Mouse (Mus musculus) common myeloid progenitor, adult 5-6 weeks (primary cell): ENCODE measurements around the gene Ypel4. TPM values are rescaled to one million over a fixed set of nuclear protein-coding genes. Genes with fewer than 3 reads are reported as not detected.
A peak's percentile ranks its signal among the peaks of the same experiment; 100 is the strongest.

ENCODE experiments used
- ATAC-seq: replicated peaks from 2 replicates; pipeline ENCODE4 v1.8.0; 2016; ENCODE audit warnings: low read depth, mild to moderate bottlenecking, moderate TSS enrichment, inconsistent platforms; ENCODE audit not compliant: poor library complexity, severe bottlenecking
- total RNA-seq: library from RNA; stranded (forward); fragments of 200-1000, 187-1606 nt; gene quantifications from 2 replicates; pipeline ENCODE4 v1.2.3, GENCODE M21; 2017

The Ypel4 gene
- total RNA-seq, 1 experiment from 2014 or later: 0.27 TPM

DNA sequence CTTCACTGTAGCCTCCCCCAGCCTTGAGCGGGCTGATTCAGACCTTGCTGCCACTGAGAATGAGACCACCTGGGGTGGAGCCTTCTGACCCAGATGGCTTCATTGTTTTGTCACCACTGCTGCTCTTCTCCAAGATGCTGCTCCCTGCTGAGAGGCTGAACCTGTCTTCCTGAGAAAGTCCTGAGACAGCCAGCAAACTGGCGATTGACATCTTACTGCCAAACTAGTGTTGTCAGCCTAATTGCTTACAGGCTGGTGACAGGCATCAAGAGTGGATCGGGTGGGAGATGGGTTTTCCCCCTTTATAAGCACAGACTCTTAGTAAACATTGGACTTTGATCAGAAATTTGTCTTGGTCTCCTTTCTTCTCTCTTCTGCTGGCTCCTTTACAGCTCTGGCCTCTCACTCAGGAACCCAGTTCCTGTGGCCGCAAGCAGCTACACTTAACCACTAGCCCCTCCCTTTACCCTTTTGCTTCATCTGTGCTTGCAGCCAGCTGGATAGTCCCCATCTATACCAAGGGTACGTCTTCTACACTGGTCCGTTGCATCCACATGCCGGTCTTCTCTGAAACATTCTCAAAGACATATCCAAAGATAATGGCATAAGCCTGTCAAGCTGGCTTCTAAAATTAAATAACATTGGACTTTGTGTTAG, 23.3 kb downstream of the Ypel4 start:
- peak; percentile 74 for ATAC-seq

- peak; percentile 93 for ATAC-seq
These were observed 24.8 kb downstream of the Ypel4 start for GRCm38 (mm10) chr2:84758542-84759127.

GRCm38 (mm10) chr2:84760777-84761176, 26.9 kb downstream of the Ypel4 start:
- ATAC-seq: no peak

DNA sequence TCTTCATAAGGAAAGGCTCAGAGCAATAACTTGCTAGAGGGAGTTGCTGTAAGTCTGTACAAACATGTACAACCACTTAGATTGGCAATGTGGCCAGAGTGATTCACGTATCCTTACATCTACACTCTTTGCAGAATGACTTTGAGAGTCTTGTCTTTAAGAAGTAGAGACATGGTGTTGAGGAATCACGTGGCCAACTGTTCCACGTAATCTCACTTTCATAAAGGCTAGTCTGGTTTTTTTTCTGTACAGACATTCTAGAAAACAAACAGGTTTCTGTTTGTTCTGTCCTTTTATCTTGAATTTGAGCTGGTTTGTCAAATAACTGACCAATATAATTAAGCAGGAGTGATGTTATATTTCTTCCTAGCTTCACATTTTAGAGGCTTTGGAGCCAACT, 27.5 kb downstream of the Ypel4 start:
- no peak for ATAC-seq

- ATAC-seq: no peak
These were observed 28.0 kb downstream of the Ypel4 start for GRCm38 (mm10) chr2:84761840-84762239.

DNA sequence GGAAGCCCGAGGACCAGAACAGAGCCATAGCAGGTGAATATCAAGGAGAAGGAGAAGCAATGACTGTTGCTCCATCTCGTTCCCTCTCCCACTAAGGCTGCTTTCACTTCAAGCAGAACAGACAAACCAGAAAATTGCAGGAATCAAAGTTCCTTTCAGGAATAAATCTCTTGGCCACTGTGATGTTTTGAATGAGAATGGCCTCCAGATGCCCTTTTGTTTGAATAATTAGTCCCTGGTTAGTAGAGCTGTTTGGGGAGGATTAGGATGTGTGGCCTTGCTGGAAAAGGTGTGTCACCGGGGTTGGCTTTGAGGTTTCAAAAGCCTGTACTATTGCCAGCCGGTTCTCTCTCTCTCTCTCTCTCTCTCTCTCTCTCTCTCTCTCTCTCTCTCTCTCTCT, 28.4 kb downstream of the Ypel4 start:
- no peak for ATAC-seq

DNA sequence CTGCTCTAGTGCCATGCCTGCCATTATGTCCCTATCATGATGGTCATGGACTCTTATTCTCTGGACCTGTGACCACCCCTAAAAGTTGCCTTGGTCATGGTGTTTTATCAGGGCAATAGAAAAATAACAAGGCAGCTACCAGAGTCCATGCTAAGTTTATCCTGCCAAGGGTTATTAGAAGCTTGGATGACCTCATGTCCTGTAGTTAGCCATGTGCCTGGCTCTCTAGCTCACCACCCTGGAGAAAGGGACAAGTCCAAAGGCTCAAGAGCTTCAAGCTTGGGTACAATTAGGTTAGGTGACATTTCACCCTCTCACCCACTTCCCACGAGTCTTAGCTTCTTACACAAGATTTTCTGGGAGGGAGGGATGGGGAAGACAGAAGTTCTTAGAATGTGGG, 29.0 kb downstream of the Ypel4 start:
- ATAC-seq: no peak

DNA sequence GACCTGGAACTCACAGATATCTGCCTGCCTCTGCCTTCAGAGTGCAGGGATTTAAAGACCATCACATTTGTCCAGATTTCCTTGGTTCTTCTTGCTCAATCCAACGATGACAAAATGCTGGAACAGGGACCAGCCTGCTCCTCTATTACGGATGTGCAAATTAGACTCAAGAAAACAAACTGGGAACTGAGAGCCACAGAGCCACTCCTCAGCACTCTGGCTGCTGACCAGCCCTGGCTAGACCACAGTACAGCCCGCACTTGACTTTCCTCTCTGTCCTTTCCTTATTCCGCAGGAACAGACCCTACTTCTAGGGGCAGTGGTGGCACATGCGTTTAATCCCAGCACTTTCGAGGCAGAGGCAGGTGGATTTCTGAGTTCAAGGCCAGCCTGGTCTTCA, 36.6 kb downstream of the Ypel4 start:
- no peak for ATAC-seq

GRCm38 (mm10) chr2:84772454-84772853, 38.6 kb downstream of the Ypel4 start:
- ATAC-seq: no peak

DNA sequence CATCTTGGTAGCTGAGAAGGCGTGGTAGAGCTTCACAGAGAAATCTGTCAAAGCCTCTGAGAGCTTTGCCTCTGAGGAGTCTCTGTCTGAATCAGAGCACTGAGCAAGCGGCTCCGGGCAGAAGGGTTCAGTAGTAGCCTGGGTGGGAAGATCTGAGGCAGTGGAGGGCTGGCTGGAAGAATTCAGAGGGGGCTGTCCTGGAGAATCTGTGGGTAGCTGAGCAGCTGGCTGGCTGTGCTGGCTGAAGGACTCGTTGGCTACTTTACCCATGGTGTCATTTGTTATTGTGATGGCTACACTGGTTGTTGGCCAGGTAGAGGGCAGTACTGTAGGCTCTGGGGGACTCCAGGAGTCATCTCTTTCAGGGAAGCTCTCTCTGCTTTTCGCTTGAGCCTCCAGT, 39.3 kb downstream of the Ypel4 start:
- no peak for ATAC-seq

DNA sequence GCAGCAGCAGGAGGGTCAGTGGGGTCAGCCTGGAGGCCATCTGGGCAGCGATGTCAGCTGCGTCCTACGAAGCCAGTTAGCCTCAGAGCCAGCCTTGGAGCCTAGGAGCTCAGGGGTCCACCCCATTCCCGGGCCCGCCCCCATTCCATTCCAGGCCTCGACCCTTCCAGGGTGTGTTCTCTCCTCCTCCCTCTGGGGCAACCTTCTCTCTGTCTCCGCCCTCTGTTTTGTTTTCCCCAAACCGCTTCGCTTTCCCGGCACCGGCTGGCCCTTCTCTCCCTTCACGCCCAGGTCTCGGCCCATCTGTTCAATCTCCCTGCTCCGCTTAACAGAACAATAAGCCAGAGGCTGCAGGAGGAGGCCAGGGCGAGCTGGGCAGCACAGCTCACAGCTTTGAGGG, 40.9 kb downstream of the Ypel4 start:
- ATAC-seq: no peak

DNA sequence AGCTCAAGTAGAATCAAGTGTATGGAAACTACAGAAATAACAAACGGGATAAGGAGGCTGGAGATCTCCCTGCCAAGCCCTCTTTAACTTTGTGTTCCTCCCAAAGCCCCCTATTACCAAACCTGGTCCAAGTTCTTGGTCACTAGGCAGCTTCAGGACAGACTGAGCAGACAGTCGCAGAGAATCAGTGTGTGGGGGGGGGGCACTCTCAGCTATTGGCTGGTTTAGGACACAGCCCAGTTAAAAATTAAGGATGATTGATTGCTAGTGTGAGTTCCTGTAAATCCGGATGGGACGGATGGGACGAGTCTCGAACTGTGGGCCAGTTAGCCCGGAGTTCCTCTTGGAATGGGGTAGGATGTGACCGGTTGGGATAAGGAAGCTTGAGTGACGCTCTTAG, 41.4 kb downstream of the Ypel4 start, which contains the start of gene Serping1:
Serping1 (minus strand) TSS at position 204 of the 400 bp plus-strand sequence.
- ATAC-seq: no peak

GRCm38 (mm10) chr2:84775665-84776064, 41.8 kb downstream of the Ypel4 start:
- ATAC-seq: no peak

- ATAC-seq: no peak
These were observed 43.8 kb downstream of the Ypel4 start for GRCm38 (mm10) chr2:84777706-84778105.

DNA sequence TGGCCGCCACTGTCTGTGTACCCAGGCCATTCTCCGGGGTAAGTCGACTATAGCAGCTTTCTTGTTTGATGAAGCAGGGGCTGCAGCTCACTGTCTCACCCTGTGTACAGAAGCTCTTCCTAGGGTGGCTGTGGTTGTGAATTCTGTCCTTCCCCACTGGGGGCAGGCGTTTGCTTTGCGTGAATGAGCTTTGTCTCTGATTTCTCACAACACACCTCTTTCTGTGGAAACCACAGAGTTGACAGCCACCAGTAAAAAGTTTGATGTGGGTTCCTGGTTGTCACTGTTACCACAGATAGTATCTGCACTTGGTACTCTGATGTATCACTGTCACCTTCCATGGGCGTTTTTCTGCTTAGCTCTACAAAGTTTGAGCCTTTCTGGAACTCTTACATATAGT, 45.4 kb downstream of the Ypel4 start:
- peak; percentile 93 for ATAC-seq

DNA sequence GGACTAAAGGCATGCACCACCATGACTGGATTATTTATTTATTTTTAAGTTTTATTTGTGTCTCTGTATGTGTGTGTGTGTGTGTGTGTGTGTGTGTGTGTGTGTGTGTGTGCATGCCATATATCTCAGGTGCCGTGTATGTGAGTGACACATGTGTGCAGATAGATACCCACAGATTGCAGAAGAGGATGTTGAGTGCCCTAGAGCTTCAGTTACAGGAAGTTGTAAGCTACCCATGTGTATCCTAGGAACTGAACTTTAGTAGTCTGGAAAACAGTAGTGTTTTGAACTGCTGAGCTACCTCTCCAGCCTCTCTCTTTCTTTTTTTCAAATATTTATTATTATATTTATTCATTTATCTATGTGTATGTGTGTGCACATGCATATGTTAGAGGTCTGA, 49.5 kb downstream of the Ypel4 start:
- ATAC-seq: peak; percentile 64

- ATAC-seq: 0 out of 2 replicates have a peak, but pooled peaks have one; percentile 4
These were observed 50.1 kb downstream of the Ypel4 start for GRCm38 (mm10) chr2:84783840-84784566.
